Mouse (Mus musculus) bone marrow, adult 2 months (tissue): ENCODE measurements around the gene Rpp21.

Source experiments
- CTCF ChIP-seq: fragments of 200-500 bp; IDR thresholded peaks from 2 replicates; pipeline ENCODE4 v1.5.1; 2011; ENCODE audit warnings: low read length, control low read depth; ENCODE audit not compliant: control insufficient read depth, insufficient read depth
- POLR2A ChIP-seq: fragments of 200-500 bp; IDR thresholded peaks from 2 replicates; pipeline ENCODE4 v1.6.1; 2011; ENCODE audit warnings: low read depth, mild to moderate bottlenecking, control low read depth, low read length, borderline replicate concordance; ENCODE audit not compliant: control insufficient read depth

GRCm38 (mm10) chr17:36272643-36273366 lies 14.9 kb upstream of the Rpp21 start:
- TF ChIP-seq POLR2A (no peak), CTCF (no peak)
